Mouse (Mus musculus): ENCODE measurements around the gene Pold4.

The Pold4 gene

DNA sequence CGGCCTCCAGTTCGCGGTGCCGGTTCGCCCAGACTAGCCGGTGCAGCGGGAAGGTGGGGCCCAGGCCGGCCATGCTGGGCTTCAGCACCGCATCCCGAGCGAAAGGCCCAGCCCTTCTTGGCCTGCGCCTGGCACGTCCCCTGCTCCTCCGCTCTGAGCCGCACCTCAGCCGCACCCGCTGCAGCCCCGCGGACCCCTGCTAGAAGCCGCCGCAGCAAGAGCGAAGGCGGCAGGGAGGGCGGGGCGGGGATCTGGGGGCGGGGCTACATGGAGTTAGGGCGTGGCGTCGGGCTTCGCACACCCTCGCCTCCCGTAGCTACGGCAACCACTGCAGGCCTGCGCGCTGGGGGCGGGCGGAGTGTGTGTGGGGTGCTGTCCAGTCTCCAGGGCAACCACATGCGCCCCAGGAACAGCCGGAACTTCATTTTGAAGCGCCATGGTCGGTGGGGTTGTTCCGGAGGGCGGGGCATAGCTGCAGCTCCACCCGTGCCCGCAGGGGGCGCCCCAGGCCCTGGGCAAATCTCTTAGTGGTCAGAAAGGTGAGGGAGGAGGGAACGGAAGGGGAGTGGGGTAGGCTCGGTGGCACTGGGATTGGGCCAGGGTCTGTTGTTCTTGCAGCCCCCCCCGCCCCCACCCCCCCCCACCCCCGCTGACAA, 51.3 kb downstream of the Pold4 start, which contains the start of gene Ankrd13d:
Gene Ankrd13d (minus strand): TSS at position 240 of the 656 bp plus-strand sequence.
- Histone ChIP-seq H3K27me3 (ENCODE audit: insufficient read depth, low read length) (peaks cover 15% of the 10 kb centered on the region), H3K4me1 (replicated peaks; ENCODE audit: low read depth, low read length) (peaks cover 57% of the 10 kb centered on the region), H3K9me3 (ENCODE audit: low read length) (no peaks in the 10 kb centered on the region), H3K36me3 (ENCODE audit: insufficient read depth, low read length) (peaks cover 37% of the 10 kb centered on the region), H3K4me3 (replicated peaks; ENCODE audit: low read length) (peak within 1 kb of the TSS; percentile 83)
- peak; percentile 72 for TF ChIP-seq CTCF (conservative IDR thresholded peaks at IDR 0.05; ENCODE audit: low read length)
- no peak for TF ChIP-seq POU5F1 (IDR thresholded peaks at IDR 0.05; ENCODE audit: borderline replicate concordance, low read length)
